ENCODE assay signal across 8 mouse cellular contexts in the genomic region with DNA sequence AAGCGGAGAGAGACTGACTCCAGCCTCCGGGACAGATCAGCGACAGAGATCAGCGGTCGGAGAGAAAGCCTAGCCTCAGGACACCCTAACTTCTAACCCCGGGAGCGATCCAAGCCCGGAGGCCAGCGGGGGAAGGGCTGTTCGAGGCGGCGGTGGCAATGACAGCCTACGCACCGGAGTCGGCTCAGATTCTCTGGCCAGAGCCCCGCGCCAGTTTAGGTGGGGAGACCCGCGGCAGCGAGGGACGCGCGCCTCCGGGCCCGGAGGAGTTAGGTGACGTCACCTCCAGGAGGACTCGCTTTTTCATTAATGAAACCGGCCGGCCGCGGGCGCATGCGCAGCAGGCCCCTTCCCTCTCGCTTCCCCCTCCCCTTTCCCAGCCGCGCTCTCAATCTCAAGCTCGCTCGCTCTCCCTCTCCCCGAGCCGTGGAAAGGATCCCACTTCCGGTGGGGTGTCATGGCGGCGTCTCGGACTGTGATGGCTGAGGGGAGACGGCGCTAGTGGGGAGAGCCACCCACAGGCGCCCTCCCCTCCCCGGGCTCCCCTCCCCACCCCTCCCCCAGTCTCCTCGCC. TPM values are rescaled to one million over a fixed set of nuclear protein-coding genes. Genes with fewer than 3 reads are reported as not detected.
DNase-seq lines count a peak whose midpoint lies in the region; ATAC-seq and TF ChIP-seq lines count a peak whose summit lies in the region.

A gene (plus strand): TSS at position 460 of the 574 bp plus-strand sequence.

- WGBS in heart, embryonic 10.5 days, result under 1% methylated on average over 43 of the region's 49 CpGs
- WGBS in kidney, embryonic 15.5 days, result under 1% methylated on average over 47 of the region's 49 CpGs

- no peak for TF ChIP-seq POLR2A in bone marrow macrophage, adult 2 months (IDR thresholded peaks at IDR 0.05; ENCODE audit: borderline replicate concordance, low read depth, low read length)
- TF ChIP-seq POLR2A in embryonic fibroblast, embryonic 13.5 days (IDR thresholded peaks at IDR 0.05; ENCODE audit: low read depth, low read length), result peak; percentile 73

- H3K36me3 ChIP-seq in heart, embryonic 10.5 days, result peaks cover 21% of the 10 kb centered on the region; the same call in 1 of the 2 replicates
- H3K36me3 ChIP-seq in kidney, embryonic 15.5 days, result peaks cover 16% of the 10 kb centered on the region

- peak; percentile 95 for DNase-seq in A20 (ENCODE audit: low read depth, low spot score)
- peak; percentile 97 for DNase-seq in heart, embryonic 10.5 days (ENCODE audit: low spot score)
- peak; percentile 95 for DNase-seq in liver
- DNase-seq in spleen, postnatal 4 days (ENCODE audit: low spot score in 2 of 2), result peak; percentile 88 to 96

- H3K4me3 ChIP-seq in bone marrow macrophage, adult 2 months (ENCODE audit: insufficient read depth, low read length), result peak within 1 kb of the TSS; percentile 86
- H3K4me3 ChIP-seq in embryonic fibroblast, embryonic 13.5 days (ENCODE audit: insufficient read depth, low read length), result peak within 1 kb of the TSS; percentile 73
- peak within 1 kb of the TSS; percentile 100 for H3K4me3 ChIP-seq in heart, embryonic 10.5 days
- H3K4me3 ChIP-seq in kidney, embryonic 15.5 days (replicated peaks), result peak within 1 kb of the TSS; percentile 93

- H3K9me3 ChIP-seq in heart, embryonic 10.5 days, result 0 out of 2 replicates have a peak, but pooled peaks cover 3% of the 10 kb centered on the region
- H3K9me3 ChIP-seq in kidney, embryonic 15.5 days (replicated peaks), result 0 out of 2 replicates have a peak, but pooled peaks cover 4% of the 10 kb centered on the region

- peaks cover 7% of the 10 kb centered on the region for H3K4me1 ChIP-seq in bone marrow macrophage, adult 2 months (ENCODE audit: control insufficient read depth, insufficient read depth, low read length)
- peaks cover 6% of the 10 kb centered on the region; the same call in 1 of the 2 replicates for H3K4me1 ChIP-seq in embryonic fibroblast, embryonic 13.5 days (ENCODE audit: control insufficient read depth, insufficient read depth, low read length)
- peaks cover 29% of the 10 kb centered on the region for H3K4me1 ChIP-seq in heart, embryonic 10.5 days
- H3K4me1 ChIP-seq in kidney, embryonic 15.5 days, result peaks cover 28% of the 10 kb centered on the region

- no peak for TF ChIP-seq CTCF in bone marrow macrophage, adult 2 months (IDR thresholded peaks at IDR 0.05; ENCODE audit: low read depth, low read length)
- TF ChIP-seq CTCF in embryonic fibroblast, embryonic 13.5 days (IDR thresholded peaks at IDR 0.05; ENCODE audit: borderline replicate concordance, insufficient read depth, low read length), result no peak

- peak within 1 kb of the TSS; percentile 33; the same call in 1 of the 2 replicates for H3K27ac ChIP-seq in bone marrow macrophage, adult 2 months (ENCODE audit: insufficient read depth, low read depth, low read length)
- H3K27ac ChIP-seq in embryonic fibroblast, embryonic 13.5 days (ENCODE audit: insufficient read depth, low read length), result peak within 1 kb of the TSS; percentile 84
- H3K27ac ChIP-seq in heart, embryonic 10.5 days, result peak within 1 kb of the TSS; percentile 100
- H3K27ac ChIP-seq in kidney, embryonic 15.5 days, result peak within 1 kb of the TSS; percentile 94

- peak within 1 kb of the TSS; percentile 92 for H3K9ac ChIP-seq in kidney, embryonic 15.5 days

- H3K4me2 ChIP-seq in kidney, embryonic 15.5 days, result peak within 1 kb of the TSS; percentile 68

- ATAC-seq in kidney, embryonic 15.5 days (replicated peaks; ENCODE audit: low FRiP score), result peak; percentile 94
- peak; percentile 96 for ATAC-seq in monocyte, adult 5-6 weeks (replicated peaks; ENCODE audit: insufficient number of reproducible peaks, low FRiP score, low TSS enrichment, poor library complexity, severe bottlenecking)

- no peaks in the 10 kb centered on the region for H3K27me3 ChIP-seq in heart, embryonic 10.5 days (ENCODE audit: insufficient read depth, poor library complexity, severe bottlenecking)
- H3K27me3 ChIP-seq in kidney, embryonic 15.5 days, result no peaks in the 10 kb centered on the region

RNA-seq across cellular contexts. Expression of the gene that starts here (rescaled TPM):
- polyA plus RNA-seq in bone marrow macrophage, adult 2 months (2012; ENCODE audit: insufficient read depth, insufficient read length, missing spikeins), result 19.7 and 19.9 TPM in 2 replicates
- 56.3 and 65.2 TPM in 2 replicates for polyA plus RNA-seq in embryonic fibroblast, embryonic 13.5 days (2011; ENCODE audit: insufficient read length, low read depth, missing spikeins)
- 4.1 and 5.1 TPM in 2 replicates for polyA plus RNA-seq in heart, embryonic 10.5 days (2016; fragmentation: Nextera tagmentation; extraction: Ambion mirVana)
- polyA plus RNA-seq in kidney, embryonic 15.5 days (2015; fragmentation: Nextera tagmentation; extraction: Ambion mirVana), result 8.9 and 9.0 TPM in 2 replicates
- total RNA-seq in monocyte, adult 5-6 weeks (2017), result 13.7 to 20.7 TPM (median 16.1 TPM) in 3 replicates

Comparison
In these comparisons a context has a peak if more than half of its experiments do, and no peak if none do; other contexts are left out.
1. Peak in every context shown above with its lines: DNase-seq, ATAC-seq, H3K4me3 ChIP-seq and H3K27ac ChIP-seq.
2. H3K27ac ChIP-seq: peak in every context shown above with its lines; median percentile 100 in heart, embryonic 10.5 days; 94 in kidney, embryonic 15.5 days; 84 in embryonic fibroblast, embryonic 13.5 days; 33 in bone marrow macrophage, adult 2 months.